9 mouse cellular contexts compared by ENCODE assay signal in genomic region chr13:60670605-60671004, GRCm38 (mm10).
DNase-seq lines count a peak whose midpoint lies in the region; ATAC-seq and TF ChIP-seq lines count a peak whose summit lies in the region.
"Had no signal": no experiment of that assay in that cellular context is flagged by ENCODE, and none has a peak within 500 bp of the region (broad histone marks: within the 10 kb centered on the region; RNA-seq: fewer than 3 reads in every experiment).

No protein-coding gene starts in this region.

- no peaks in the 10 kb centered on the region for H3K27me3 ChIP-seq in kidney, adult 2 months (replicated peaks; ENCODE audit: control insufficient read depth, insufficient read depth, low read length)
- no peaks in the 10 kb centered on the region for H3K27me3 ChIP-seq in heart, embryonic 16.5 days (ENCODE audit: control insufficient read depth, insufficient read depth, low read length)
- H3K27me3 ChIP-seq: forebrain, embryonic 15.5 days had no signal

- H3K4me2 ChIP-seq in heart, embryonic 16.5 days (ENCODE audit: low read depth, low read length), result peak overlapping the region; percentile 40
- H3K4me2 ChIP-seq: forebrain, embryonic 15.5 days had no signal

- H3K4me1 ChIP-seq in kidney, adult 2 months (ENCODE audit: control insufficient read depth, insufficient read depth, low read length), result peaks cover 44% of the 10 kb centered on the region
- peaks cover 1% of the 10 kb centered on the region; the same call in 1 of the 2 replicates for H3K4me1 ChIP-seq in bone marrow, adult 2 months (ENCODE audit: control insufficient read depth, insufficient read depth, low read length)
- peaks cover 23% of the 10 kb centered on the region for H3K4me1 ChIP-seq in heart, embryonic 16.5 days (ENCODE audit: control insufficient read depth, insufficient read depth, low read length)

- H3K9ac ChIP-seq in heart, embryonic 16.5 days (ENCODE audit: low read length), result no peak overlapping the region
- H3K9ac ChIP-seq: forebrain, embryonic 15.5 days had no signal

- peak overlapping the region; percentile 51 for H3K27ac ChIP-seq in kidney, adult 2 months (ENCODE audit: insufficient read depth, low read depth, low read length)
- H3K27ac ChIP-seq in bone marrow, adult 2 months (ENCODE audit: control insufficient read depth, insufficient read depth, low read depth, low read length, poor library complexity), result no peak overlapping the region
- peak overlapping the region; percentile 54 for H3K27ac ChIP-seq in heart, embryonic 16.5 days (ENCODE audit: low read length)
- H3K27ac ChIP-seq: forebrain, embryonic 15.5 days had no signal

- 31% methylated on average over 10 of the region's 10 CpGs for WGBS in kidney, adult 2 months
- WGBS in bone marrow, adult 2 months, result 23% methylated on average over 10 of the region's 10 CpGs
- 31% methylated on average over 10 of the region's 10 CpGs for WGBS in heart, embryonic 16.5 days

- no peak for ATAC-seq in heart, embryonic 16.5 days (replicated peaks; ENCODE audit: extremely low read depth, insufficient read depth, low FRiP score)
- ATAC-seq: forebrain, embryonic 15.5 days had no signal

- TF ChIP-seq POLR2A in kidney, adult 2 months (IDR thresholded peaks at IDR 0.05; ENCODE audit: low read depth, low read length), result no peak
- no peak for TF ChIP-seq POLR2A in bone marrow, adult 2 months (IDR thresholded peaks at IDR 0.05; ENCODE audit: borderline replicate concordance, control insufficient read depth, low read depth, low read length)

- TF ChIP-seq CTCF in kidney, adult 2 months (conservative IDR thresholded peaks at IDR 0.05; ENCODE audit: insufficient read depth, insufficient read length, low read depth, low read length), result no peak
- TF ChIP-seq CTCF in bone marrow, adult 2 months (IDR thresholded peaks at IDR 0.05; ENCODE audit: control insufficient read depth, insufficient read depth, low read length), result no peak

- no peaks in the 10 kb centered on the region for H3K9me3 ChIP-seq in heart, embryonic 16.5 days (replicated peaks; ENCODE audit: control insufficient read depth, low read length)
- H3K9me3 ChIP-seq: forebrain, embryonic 15.5 days had no signal

- peak; percentile 55 for DNase-seq in kidney, adult 2 months
- DNase-seq in kidney, adult 11 months, result no peak
- peak; percentile 48 to 55 for DNase-seq in lung, postnatal 4 days
- DNase-seq in retina, embryonic 14.5 days (ENCODE audit: low spot score), result no peak
- no peak for DNase-seq in adrenal gland, postnatal 14 days
- DNase-seq in ovary, adult 18-20 months (ENCODE audit: low spot score), result no peak

- no peak overlapping the region for H3K4me3 ChIP-seq in kidney, adult 2 months (ENCODE audit: insufficient read depth, low read depth, low read length)
- peak overlapping the region; percentile 7 for H3K4me3 ChIP-seq in bone marrow, adult 2 months (replicated peaks; ENCODE audit: control insufficient read depth, low read depth, low read length)
- H3K4me3 ChIP-seq in heart, embryonic 16.5 days (ENCODE audit: low read length), result no peak overlapping the region
- H3K4me3 ChIP-seq: forebrain, embryonic 15.5 days had no signal

- H3K36me3 ChIP-seq in kidney, adult 2 months (ENCODE audit: control insufficient read depth, insufficient read depth, low read length), result no peaks in the 10 kb centered on the region
- no peaks in the 10 kb centered on the region for H3K36me3 ChIP-seq in heart, embryonic 16.5 days (ENCODE audit: control insufficient read depth, insufficient read depth)
- H3K36me3 ChIP-seq: forebrain, embryonic 15.5 days had no signal

Comparison
In these comparisons a context has a peak if more than half of its experiments do, and no peak if none do; other contexts are left out.
1. DNase-seq: peak in kidney, adult 2 months (single experiment) and lung, postnatal 4 days (2 of 2); none in kidney, adult 11 months (single experiment), retina, embryonic 14.5 days (single experiment), adrenal gland, postnatal 14 days (single experiment) and ovary, adult 18-20 months (single experiment).